Mouse (Mus musculus): ENCODE data around the gene Kti12.
A peak's percentile ranks its signal among the peaks of the same experiment; 100 is the strongest.

Kti12 gene

DNA sequence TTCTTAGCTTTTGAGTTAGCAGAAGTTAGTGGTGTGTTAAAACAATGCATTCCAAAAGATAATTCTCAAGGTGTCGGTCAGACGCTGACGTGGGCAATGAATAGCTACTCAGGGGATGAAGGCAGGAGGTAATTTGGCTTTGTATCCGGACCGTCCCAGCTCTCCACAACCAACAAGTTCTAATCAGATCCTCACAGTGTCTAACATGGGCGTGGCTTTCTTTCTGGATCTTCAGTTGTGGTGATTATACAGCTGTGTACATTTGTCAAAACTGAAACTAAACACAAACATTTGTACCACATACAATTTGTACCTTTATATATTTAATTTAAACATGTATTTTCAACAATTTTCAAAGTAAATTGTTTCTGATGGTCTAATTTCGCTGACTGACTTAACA, 19.2 kb downstream of the Kti12 start:
- DNase-seq (ENCODE audit: low read depth in 1 of 2, low spot score in 2 of 2), result no peak

DNA sequence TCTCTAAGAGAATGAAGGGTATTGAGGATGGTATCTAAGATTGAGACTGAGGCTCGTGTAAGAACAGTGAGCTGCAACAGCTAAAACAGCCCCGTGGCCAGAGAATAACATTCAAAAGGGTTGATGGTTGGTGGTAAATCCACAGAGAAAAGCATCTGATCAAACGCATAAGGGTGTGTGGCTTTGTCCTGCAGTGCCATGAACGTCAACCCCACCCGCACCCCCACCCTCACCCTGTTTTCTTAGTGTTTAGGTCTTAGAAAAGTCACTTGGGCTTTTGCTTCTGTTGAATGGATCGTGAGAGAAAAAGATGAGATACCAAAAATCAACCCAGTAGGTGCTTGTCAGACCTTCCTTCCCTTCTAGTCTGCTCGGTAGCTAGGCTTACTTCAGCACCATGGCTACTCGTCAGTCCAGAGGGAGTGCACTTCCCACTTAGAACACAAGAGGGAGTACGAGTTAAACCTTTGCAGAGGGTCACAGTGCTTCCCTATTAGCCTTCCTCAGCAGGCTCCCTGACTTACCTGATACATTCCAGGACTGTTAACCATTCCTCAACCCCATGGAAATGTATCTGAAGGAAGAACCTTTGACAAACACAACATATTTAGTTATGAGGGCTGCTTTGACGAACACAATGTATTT, 22.3 kb downstream of the Kti12 start:
- peak; percentile 33 to 42 for DNase-seq (ENCODE audit: low read depth in 1 of 2, low spot score in 2 of 2)

DNA sequence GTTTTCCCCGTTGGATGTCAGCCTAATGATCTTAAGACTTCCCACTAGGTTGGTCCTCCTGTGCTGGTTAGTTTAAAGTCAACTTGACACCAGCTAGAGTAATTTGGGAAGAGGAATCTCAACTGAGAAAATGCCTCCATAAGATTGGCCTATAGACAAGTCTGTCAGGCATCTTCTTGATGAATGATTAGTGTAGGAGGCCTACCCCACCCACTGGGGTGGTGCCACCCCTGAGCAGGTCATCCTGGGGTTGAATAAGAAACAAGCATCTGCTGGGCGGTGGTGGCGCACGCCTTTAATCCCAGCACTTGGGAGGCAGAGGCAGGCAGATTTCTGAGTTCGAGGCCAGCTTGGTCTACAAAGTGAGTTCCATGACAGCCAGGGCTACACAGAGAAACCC, 26.2 kb downstream of the Kti12 start:
- DNase-seq (ENCODE audit: low read depth in 1 of 2, low spot score in 2 of 2), result no peak

DNA sequence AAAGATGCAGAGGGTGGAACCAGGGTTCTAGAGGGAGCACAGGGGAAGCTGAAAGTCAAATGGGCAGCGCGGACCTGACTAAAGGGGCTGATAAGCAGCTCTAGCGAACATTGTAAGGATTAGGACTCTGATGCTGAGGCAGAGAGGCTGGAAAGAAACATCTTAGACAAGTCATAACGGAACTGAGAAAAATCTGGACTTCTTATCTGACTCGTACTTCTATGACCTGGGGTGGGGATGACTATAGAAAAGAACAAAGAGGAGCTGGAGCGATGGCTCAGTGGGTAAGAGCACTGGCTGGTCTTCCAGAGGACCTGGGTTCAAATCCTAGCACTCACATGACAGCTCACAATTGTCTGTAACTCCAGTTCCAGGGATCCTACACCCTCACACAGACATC, 30.3 kb downstream of the Kti12 start:
- DNase-seq (ENCODE audit: low read depth in 1 of 2, low spot score in 2 of 2), result no peak

DNA sequence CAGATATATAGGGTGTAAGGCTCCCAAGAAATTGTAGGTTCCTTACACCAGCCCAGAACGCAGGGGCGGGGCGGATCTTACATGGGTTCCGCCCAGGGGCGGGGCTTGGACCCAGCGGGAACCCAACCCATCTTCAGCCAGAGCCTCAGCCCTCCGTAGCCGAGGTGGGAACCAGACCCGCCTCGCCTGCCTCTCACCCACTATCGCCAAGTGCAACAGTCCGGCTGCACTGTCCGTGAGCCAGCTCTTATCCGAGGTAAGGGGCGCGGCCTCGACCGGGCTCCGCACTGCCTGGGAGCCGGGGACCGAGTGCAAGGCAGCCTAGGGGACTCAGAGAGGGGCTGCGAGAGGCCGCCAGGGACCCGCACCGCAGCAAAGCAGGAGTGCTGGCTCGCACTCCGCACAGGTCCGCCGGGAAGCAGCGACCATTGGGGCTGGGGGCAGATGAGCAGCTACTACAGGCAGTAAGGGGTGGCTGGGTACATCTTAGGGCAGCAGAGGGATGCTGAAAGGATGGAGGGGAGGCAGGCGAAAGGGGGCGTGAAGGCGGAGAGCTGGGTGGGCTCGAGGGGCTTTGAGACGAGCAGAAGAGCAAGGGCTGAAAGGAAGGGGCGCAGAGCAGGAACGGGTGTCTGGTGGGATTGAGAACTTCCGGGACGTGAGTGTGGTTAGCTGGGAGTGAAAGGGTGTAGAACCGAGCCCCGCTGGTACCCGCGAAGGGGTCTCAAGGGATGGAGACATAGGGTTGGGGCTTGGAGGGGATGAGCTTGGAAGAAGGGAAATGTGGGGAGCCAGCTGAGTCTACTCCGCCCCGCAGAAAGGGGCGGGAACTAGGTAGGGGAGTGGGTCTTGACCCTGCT, 31.6 kb downstream of the Kti12 start, which contains the start of gene Rab3b:
TSS of gene Rab3b (plus strand) at position 101 of the 860 bp plus-strand sequence.
- DNase-seq (ENCODE audit: low read depth in 1 of 2, low spot score in 2 of 2), result peak in 1 of 2 experiments; percentile 14

DNA sequence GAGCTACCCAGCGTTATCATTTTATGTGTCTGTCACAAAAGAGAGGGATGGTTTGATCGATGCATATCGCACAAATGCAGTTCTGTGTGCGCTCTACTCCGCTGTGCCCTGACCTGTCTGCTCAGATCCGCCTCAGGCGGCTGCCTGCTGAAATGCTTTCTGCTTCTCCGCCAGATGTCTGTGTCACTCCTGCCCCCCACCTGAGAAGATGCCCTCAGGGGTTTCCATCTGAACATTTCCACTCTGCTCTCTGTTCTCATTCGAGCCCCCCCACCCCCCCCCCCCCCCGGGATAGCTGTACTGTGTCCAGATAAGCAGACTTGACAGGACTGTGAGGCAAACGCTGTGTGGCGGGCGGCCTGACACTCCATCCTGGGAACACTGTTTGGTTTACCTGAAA, 36.2 kb downstream of the Kti12 start:
- no peak for DNase-seq (ENCODE audit: low read depth in 1 of 2, low spot score in 2 of 2)

DNA sequence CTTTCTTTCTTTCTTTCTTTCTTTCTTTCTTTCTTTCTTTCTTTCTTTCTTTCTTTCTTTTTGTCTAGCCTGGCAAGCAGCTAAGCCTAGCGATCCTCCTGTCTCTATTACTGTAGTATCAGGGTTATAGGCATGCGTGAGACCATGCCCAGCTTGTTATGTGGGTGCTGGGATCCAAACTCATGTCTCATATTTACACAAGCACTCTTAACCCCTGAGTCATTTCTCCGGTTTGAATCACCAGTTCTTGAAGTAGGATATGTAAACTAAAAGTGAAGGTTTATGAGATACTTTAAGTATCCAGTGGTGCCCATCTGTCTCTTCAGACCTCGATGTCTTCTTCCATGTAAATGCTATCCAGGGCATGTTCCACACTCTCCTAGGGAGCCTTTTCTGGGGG, 39.9 kb downstream of the Kti12 start:
- DNase-seq (ENCODE audit: low read depth in 1 of 2, low spot score in 2 of 2), result no peak

DNA sequence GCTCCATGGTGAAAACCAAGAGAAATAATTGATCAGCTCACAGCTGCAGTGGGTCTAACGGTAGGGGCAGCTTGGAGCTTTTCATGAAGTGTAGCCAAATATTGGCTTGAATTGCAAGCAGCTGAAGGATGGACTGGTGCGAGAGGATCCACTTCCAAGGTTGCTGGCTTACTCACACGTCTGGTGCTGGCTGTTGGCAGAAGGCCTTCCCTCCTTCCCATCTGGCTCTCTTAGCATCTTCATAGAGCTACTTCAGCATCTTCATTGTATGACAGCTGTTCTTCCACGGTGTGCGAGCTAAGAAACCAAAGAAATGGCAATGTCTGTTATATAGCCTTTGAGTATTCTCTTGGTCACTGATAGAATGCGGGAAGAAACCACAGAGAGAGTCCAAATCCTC, 43.3 kb downstream of the Kti12 start:
- no peak for DNase-seq (ENCODE audit: low read depth in 1 of 2, low spot score in 2 of 2)
